Mouse (Mus musculus) layer of hippocampus, postnatal 36 days (tissue): ENCODE results near the gene Zfp941. TPM values are rescaled to one million over a fixed set of nuclear protein-coding genes. Genes with fewer than 3 reads are reported as not detected.
"Not testable (repeated sequence)": the region's sequence is repeated elsewhere in the genome, so short reads cannot be mapped to it uniquely, and the experiment has no call there.

Source experiments
- DNase-seq, 2 experiments: peaks; one replicate each; pipeline ENCODE4 v3.0.0; 2022
- total RNA-seq, 2 experiments: library from RNA; stranded (reverse); gene quantifications; 2 replicates each; pipeline ENCODE4 v1.2.3; 2021

Zfp941 gene
- total RNA-seq, 2 experiments from 2014 or later = 12.3 to 13.3 TPM

DNA sequence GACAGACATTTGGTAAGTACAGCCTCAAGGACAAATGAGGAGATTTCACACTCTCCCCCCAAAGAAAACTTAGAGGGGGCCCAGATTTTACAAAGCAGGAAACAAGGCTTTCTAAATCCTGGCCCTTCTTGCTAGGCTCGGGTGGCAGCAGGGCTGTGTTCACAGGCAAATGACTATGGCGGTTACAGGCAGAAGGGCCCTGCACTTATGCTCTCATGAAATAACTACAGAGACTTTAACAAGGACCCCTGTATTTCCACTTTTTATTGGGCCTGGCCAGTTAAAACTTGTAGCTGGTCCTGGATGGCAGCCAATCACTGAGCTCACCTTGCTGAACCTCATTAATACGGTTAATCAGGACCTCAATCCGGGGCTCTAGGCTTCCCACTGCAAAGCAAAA lies 41.4 kb downstream of the Zfp941 start:
- DNase-seq = no peak

DNA sequence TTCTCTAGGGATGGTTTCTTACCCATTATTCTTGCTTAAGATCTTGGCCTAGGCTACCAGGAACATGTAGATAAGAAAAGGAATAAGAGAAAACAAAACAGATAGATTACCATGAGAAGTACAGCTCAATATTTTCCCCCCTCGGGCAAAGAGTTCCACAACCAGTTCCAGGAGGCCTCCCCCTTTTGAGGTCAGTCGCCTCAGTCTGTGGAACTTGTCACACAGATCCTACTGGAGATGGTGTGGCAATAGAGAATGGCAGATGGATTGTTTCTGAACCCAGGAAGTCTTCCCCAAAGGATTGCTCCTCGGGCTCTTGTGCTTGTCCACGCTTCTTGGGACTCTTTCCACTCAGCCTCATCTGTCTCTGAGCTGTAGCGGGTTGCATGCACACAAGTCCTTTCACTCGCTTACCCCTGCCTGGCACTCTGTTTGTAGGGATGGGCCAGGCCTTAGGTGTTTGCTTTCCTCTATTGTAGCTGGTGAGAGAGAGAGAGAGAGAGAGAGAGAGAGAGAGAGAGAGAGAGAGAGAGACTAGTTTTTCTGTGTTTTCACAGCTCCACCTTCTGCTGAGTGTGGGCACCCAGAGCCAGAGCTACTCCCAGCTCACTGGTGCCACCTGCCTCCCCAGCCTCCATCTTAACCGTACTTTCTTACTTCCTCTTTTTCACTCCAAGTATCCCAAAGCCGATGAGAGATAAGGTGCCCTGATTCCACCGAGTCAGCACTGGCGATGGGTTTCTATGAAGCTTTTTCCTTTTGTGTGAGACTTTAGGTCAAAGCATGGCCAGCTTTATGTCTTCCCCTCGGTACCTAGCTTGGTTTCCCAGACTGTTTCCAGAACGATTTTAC lies 55.9 kb downstream of the Zfp941 start:
- DNase-seq = no peak

DNA sequence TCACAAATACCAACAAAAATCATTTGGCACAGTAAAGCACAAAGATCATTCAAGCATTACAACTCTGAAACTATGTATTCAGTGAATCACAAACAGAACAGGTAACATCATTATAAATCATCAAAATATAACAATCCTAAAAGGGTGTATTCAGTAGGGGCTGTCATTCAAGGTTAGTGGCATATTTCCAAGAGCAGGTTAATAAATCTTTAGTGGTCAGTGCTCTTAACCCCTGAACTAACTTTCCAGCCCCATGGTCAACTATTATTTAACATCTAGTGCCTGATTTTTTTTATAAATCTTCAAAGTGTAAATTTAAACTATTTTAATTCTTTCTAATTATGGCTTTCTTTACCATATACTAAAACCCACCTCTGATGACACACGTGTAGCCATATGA lies 56.6 kb downstream of the Zfp941 start:
- DNase-seq = not testable (repeated sequence)

DNA sequence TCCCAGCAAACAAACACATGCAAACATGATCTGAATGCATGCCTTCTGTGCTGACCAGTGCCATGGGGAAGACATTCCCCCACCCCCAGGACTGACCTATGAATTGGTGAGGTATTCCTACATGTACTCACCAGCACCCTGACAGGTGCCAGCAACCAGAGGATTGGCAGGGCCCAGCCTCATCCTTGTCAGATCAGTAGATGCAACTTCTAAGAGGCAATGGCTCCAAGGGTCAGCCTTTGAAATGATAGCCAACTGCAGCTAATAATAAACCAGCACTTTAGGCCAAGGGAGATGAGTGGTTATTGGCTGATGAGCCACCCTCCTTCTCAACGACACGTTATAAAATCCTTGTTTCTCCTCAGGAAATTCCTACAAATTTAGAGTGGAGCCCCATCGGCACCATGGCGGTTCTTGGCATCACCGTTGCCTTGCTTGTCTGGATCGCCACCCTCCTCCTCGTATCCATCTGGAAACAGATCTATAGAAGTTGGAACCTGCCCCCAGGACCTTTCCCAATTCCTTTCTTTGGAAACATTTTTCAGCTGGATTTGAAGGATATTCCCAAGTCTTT lies 58.4 kb downstream of the Zfp941 start, which contains the start of gene Cyp2e1:
Gene Cyp2e1, plus strand, starts transcription at position 293 of the 574 bp plus-strand sequence.
- no peak for DNase-seq

DNA sequence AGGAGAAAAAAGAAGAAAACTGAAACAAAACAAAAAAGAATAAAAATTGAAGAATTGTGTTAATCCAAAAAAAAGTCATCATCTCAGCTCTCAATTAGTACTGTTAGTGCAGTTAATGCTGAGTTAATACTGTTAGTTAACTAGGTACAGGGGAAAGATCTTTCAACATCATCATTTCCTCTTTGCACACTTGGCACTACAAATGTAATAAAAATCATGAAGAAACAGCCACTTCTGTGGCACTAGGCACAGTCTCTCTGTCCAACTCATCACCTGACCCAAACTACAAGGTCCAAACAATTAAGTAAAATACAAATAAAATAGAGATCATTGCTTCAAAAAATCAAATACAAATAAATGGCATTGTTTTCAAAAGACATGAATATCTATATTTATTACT lies 61.3 kb downstream of the Zfp941 start:
- DNase-seq = no peak

Other genes starting within 250 kb of the Zfp941 start
- gene Olfr46, start 220.9 kb downstream of the Zfp941 start, total RNA-seq = under 1 TPM; 0.43 to 0.45 TPM
- under 1 TPM in 1 of 2 experiments, not detected in 1; 0.37 TPM for gene Olfr61, start 193.2 kb downstream of the Zfp941 start, total RNA-seq
- gene Olfr53, start 175.7 kb downstream of the Zfp941 start, total RNA-seq = not detected
- gene Olfr539, start 162.2 kb downstream of the Zfp941 start, total RNA-seq = under 1 TPM; 0.17 to 0.43 TPM
- under 1 TPM; 0.10 TPM for gene Olfr45, start 140.2 kb downstream of the Zfp941 start, total RNA-seq
- not detected for gene Olfr541, start 124.9 kb downstream of the Zfp941 start, total RNA-seq
- gene Cyp2e1, start 58.4 kb downstream of the Zfp941 start, total RNA-seq = not detected
- gene Syce1, start 34.3 kb downstream of the Zfp941 start, total RNA-seq = under 1 TPM in 1 of 2 experiments, not detected in 1; 0.40 TPM
- 1 to 10 TPM; 1.8 to 2.9 TPM for gene Urah, start 12.8 kb upstream of the Zfp941 start, total RNA-seq
- not detected for gene Scgb1c1, start 23.4 kb upstream of the Zfp941 start, total RNA-seq
- not detected for gene Odf3, start 25.6 kb upstream of the Zfp941 start, total RNA-seq
- not detected for gene Gm45785, start 34.2 kb upstream of the Zfp941 start, total RNA-seq
- 10 to 100 TPM; 76.8 to 83.7 TPM for gene Ric8a, start 34.8 kb upstream of the Zfp941 start, total RNA-seq
- gene Bet1l, start 35.4 kb upstream of the Zfp941 start, total RNA-seq = 10 to 100 TPM; 27.2 to 28.1 TPM
- 100 to 1,000 TPM; 113 to 119 TPM for gene Psmd13, start 59.8 kb upstream of the Zfp941 start, total RNA-seq
- gene Sirt3, start 60.1 kb upstream of the Zfp941 start, total RNA-seq = 10 to 100 TPM; 64.6 to 71.8 TPM
- gene Cox8b, start 78.3 kb upstream of the Zfp941 start, total RNA-seq = 1 to 10 TPM; 1.2 to 1.3 TPM
- gene Nlrp6, start 98.7 kb upstream of the Zfp941 start, total RNA-seq = under 1 TPM; 0.30 to 0.35 TPM
- gene Pgghg, start 119.2 kb upstream of the Zfp941 start, total RNA-seq = 1 to 10 TPM; 3.9 to 4.0 TPM
- not detected for gene Ifitm5, start 128.1 kb upstream of the Zfp941 start, total RNA-seq
- not detected for gene Gm45717, start 133.8 kb upstream of the Zfp941 start, total RNA-seq
- 10 to 100 TPM in 1 of 2 experiments, 1 to 10 TPM in 1; 8.4 to 14.1 TPM for gene Ifitm2, start 133.8 kb upstream of the Zfp941 start, total RNA-seq
- gene Ifitm1, start 145.0 kb upstream of the Zfp941 start, total RNA-seq = 1 to 10 TPM; 1.6 to 3.8 TPM
- 10 to 100 TPM; 11.1 to 11.4 TPM for gene Ifitm3, start 188.6 kb upstream of the Zfp941 start, total RNA-seq
- under 1 TPM in 1 of 2 experiments, not detected in 1; 0.63 TPM for gene Ifitm6, start 195.7 kb upstream of the Zfp941 start, total RNA-seq
- gene Gm17387, start 207.0 kb upstream of the Zfp941 start, total RNA-seq = not detected
- gene B4galnt4, start 238.9 kb upstream of the Zfp941 start, total RNA-seq = 10 to 100 TPM; 92.2 to 92.3 TPM